Mouse (Mus musculus) lung, postnatal 0 days (tissue): ENCODE results near the gene Tbx3. TPM values are rescaled to one million over a fixed set of nuclear protein-coding genes. Genes with fewer than 3 reads are reported as not detected.

ENCODE experiments used
- ATAC-seq: fragments of 200-750 bp; cut with Nextera tagmentation; 2 replicates; pipeline ENCODE4 v1.8.0; 2017; ENCODE audit warnings: moderate library complexity
- DNase-seq: peaks from one replicate; pipeline ENCODE4 v3.0.0-alpha.2; 2016; ENCODE audit warnings: low spot score
- H3K27ac ChIP-seq: fragments of 300-500 bp; sonication (generic); 2 replicates; pipeline ENCODE4 v1.5.1; 2014; ENCODE audit warnings: antibody characterized with exemption, mild to moderate bottlenecking, low read length, mixed read lengths
- H3K27me3 ChIP-seq: fragments of 300-500 bp; sonication (generic); replicated peaks from 2 replicates; pipeline ENCODE4 v1.6.1; 2014; ENCODE audit warnings: low read length, mixed read lengths; ENCODE audit not compliant: insufficient read depth
- H3K36me3 ChIP-seq: fragments of 300-500 bp; sonication (generic); 2 replicates; pipeline ENCODE4 v1.6.1; 2014; ENCODE audit warnings: low read length, mixed read lengths; ENCODE audit not compliant: insufficient read depth
- H3K4me1 ChIP-seq: fragments of 300-500 bp; sonication (generic); 2 replicates; pipeline ENCODE4 v1.6.1; 2014; ENCODE audit warnings: antibody characterized with exemption, low read depth, low read length, mixed read lengths; ENCODE audit not compliant: insufficient read depth
- H3K4me2 ChIP-seq: fragments of 300-500 bp; sonication (generic); replicated peaks from 2 replicates; pipeline ENCODE4 v1.6.1; 2014; ENCODE audit warnings: low read depth, mild to moderate bottlenecking, low read length, moderate library complexity, mixed read lengths
- H3K4me3 ChIP-seq: fragments of 300-500 bp; sonication (generic); 2 replicates; pipeline ENCODE4 v1.5.1; 2014; ENCODE audit warnings: low read depth, low read length
- H3K9ac ChIP-seq: fragments of 300-500 bp; sonication (generic); replicated peaks from 2 replicates; pipeline ENCODE4 v1.6.1; 2014; ENCODE audit warnings: low read depth, mild to moderate bottlenecking
- H3K9me3 ChIP-seq: fragments of 300-500 bp; sonication (generic); 2 replicates; pipeline ENCODE4 v1.6.1; 2016; ENCODE audit warnings: low read length, mixed read lengths
- CTCF ChIP-seq: IDR thresholded peaks from 2 replicates; pipeline ENCODE4 v1.5.1; 2016; ENCODE audit warnings: antibody characterized with exemption, mild to moderate bottlenecking
- EP300 ChIP-seq: IDR thresholded peaks from 2 replicates; pipeline ENCODE4 v1.6.1; 2016; ENCODE audit warnings: antibody characterized with exemption, mild to moderate bottlenecking, control low read depth
- WGBS: fragments of 180-500 bp; shearing (Covaris S2); extraction: QIAGEN DNeasy Blood & Tissue Kit; methylation state at CpG from one replicate; pipeline ENCODE4 v1.1.7; 2014; 5-methylcytosine and 5-hydroxymethylcytosine counted together
- polyA plus RNA-seq: library from polyadenylated mRNA; unstranded; fragments of >200 nt; fragmentation: Nextera tagmentation; extraction: Ambion mirVana; gene quantifications from 2 replicates; pipeline ENCODE4 v1.2.1, GENCODE M21; 2015

Tbx3 gene
- polyA plus RNA-seq, 1 experiment from 2014 or later = 44.7 TPM

- H3K9me3 ChIP-seq = no peaks in the 10 kb centered on the region
- no peaks in the 10 kb centered on the region for H3K36me3 ChIP-seq
- H3K27me3 ChIP-seq = no peaks in the 10 kb centered on the region
- TF ChIP-seq EP300 (no peak), CTCF (no peak)
- H3K4me1 ChIP-seq = no peaks in the 10 kb centered on the region
- peak; percentile 28 for DNase-seq
- no peak overlapping the region for H3K9ac ChIP-seq
- H3K4me3 ChIP-seq = no peak overlapping the region
- WGBS = 65% methylated on average over 2 of the region's 2 CpGs
- no peak overlapping the region for H3K4me2 ChIP-seq
- H3K27ac ChIP-seq = no peak overlapping the region
- no peak for ATAC-seq
Measured at GRCm38 (mm10) chr5:119646965-119647364, 23.5 kb upstream of the Tbx3 start.

DNA sequence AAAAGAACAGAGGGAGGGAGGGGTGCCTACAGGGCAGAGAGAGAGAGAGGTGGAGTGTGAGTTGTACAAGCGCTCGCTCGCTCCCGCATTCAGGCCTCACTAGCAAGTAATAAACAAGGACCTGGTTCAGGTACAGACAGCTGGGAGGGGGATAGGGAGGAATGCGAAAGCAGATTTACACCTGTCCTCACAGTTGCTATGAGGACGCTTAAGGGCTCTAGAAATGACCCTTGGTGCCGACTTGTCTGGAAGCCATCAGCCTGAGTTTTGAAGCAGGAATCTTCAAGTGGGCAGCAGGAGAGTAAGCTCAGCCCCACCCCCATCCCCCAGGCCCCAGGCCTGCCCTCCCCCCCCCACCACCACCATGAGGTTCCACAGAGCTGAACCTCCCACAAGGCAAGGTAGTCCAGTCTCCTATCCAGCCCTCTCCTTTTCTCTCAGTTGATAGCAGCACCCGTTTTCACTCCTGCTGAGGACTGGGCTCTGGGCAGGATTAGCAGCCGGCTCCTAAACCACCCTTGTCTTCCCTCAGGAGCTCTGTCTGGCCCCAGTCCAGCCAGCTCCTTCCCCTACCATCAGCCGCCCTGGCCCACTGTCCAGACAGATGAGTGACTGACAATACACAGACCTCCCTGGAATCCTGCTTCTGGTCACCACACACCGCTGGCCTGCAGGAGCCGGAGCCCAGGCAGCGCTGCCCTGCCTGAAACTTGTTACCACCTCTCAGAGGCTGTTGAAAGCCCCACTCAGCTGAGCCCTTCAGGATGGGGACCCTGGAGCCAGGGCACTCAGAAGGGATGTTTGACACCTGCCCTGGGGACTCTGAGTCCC is 19.1 kb upstream of the Tbx3 start:
- H3K27ac ChIP-seq = peak overlapping the region; percentile 28
- H3K4me1 ChIP-seq = no peaks in the 10 kb centered on the region
- no peaks in the 10 kb centered on the region for H3K36me3 ChIP-seq
- peak; percentile 94 for ATAC-seq
- 25% methylated on average over 13 of the region's 13 CpGs for WGBS
- H3K9ac ChIP-seq = no peak overlapping the region
- no peak overlapping the region for H3K4me3 ChIP-seq
- no peak overlapping the region for H3K4me2 ChIP-seq
- peak; percentile 70 for DNase-seq
- TF ChIP-seq CTCF (no peak), EP300 (peak; percentile 80)
- no peaks in the 10 kb centered on the region for H3K9me3 ChIP-seq
- H3K27me3 ChIP-seq = no peaks in the 10 kb centered on the region

DNA sequence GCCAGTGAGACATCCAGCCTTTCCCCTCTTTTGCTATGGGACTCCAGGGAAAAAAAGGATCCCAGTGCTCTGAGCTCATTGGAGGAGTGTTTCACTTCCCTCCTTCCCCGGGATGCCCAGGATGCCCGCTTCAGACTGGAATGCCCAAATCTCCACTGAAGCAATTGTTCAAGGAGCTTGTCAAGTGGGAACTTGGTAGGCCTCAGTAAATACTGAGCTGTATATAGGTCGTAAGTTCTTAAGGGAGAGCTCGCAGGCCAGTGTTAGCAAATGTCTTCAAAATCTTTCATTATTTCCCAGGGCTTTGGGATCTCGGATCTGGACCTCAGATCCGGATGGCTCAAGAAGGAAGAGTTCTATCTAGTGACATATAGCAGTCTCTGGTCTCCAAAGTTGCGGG is 14.1 kb upstream of the Tbx3 start:
- DNase-seq (peak; percentile 39), ATAC-seq (peak; percentile 68)
- no peak overlapping the region for H3K9ac ChIP-seq
- H3K4me1 ChIP-seq = peaks cover 3% of the 10 kb centered on the region; the same call in 1 of the 2 replicates
- H3K36me3 ChIP-seq = no peaks in the 10 kb centered on the region
- TF ChIP-seq CTCF = no peak
- peak; percentile 70 for TF ChIP-seq EP300
- no peaks in the 10 kb centered on the region for H3K9me3 ChIP-seq
- H3K27me3 ChIP-seq = peaks cover 24% of the 10 kb centered on the region; the same call in 1 of the 2 replicates
- 36% methylated on average over 7 of the region's 7 CpGs for WGBS
- no peak overlapping the region for H3K4me3 ChIP-seq
- no peak overlapping the region for H3K27ac ChIP-seq
- H3K4me2 ChIP-seq = peak overlapping the region; percentile 22; the same call in 1 of the 2 replicates

GRCm38 (mm10) chr5:119656856-119657255 is 13.6 kb upstream of the Tbx3 start:
- Histone ChIP-seq H3K27ac (no peak overlapping the region), H3K9ac (no peak overlapping the region), H3K4me3 (no peak overlapping the region), H3K4me1 (peaks cover 3% of the 10 kb centered on the region; the same call in 1 of the 2 replicates), H3K27me3 (peaks cover 24% of the 10 kb centered on the region; the same call in 1 of the 2 replicates), H3K9me3 (no peaks in the 10 kb centered on the region), H3K4me2 (peak overlapping the region; percentile 22; the same call in 1 of the 2 replicates), H3K36me3 (no peaks in the 10 kb centered on the region)
- DNase-seq (peak; percentile 22), ATAC-seq (peak; percentile 35; the same call in 1 of the 2 replicates)
- 26% methylated on average over 19 of the region's 21 CpGs for WGBS
- TF ChIP-seq EP300 (no peak), CTCF (no peak)

- Histone ChIP-seq H3K4me2 (no peak overlapping the region), H3K9me3 (no peaks in the 10 kb centered on the region), H3K4me1 (peaks cover 3% of the 10 kb centered on the region; the same call in 1 of the 2 replicates), H3K36me3 (no peaks in the 10 kb centered on the region), H3K27me3 (peaks cover 24% of the 10 kb centered on the region; the same call in 1 of the 2 replicates), H3K4me3 (no peak overlapping the region), H3K9ac (no peak overlapping the region), H3K27ac (no peak overlapping the region)
- TF ChIP-seq EP300 (no peak), CTCF (no peak)
- WGBS = 32% methylated on average over 6 of the region's 6 CpGs
- DNase-seq (no peak), ATAC-seq (no peak)
Measured at GRCm38 (mm10) chr5:119657362-119657761, 13.1 kb upstream of the Tbx3 start.

DNA sequence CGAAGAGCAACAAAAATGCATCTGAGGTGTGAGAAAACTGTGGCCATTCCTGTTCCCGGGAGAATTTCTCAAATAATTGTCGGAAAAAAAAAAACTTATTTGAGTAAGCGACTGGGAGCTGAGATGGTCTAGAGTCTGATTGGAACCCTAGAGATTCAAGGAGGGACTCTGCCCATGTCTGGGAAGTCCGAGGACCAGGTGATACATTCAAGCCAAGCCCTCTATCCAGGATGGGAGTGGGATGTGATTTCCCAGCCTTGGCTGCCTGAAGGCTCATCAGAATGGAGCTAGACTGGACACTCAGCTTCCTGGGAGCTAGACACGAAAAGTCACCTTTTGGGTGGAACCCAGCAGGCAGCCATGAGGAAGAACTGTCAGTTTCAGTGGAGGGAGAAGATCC is 12.7 kb upstream of the Tbx3 start:
- Histone ChIP-seq H3K27me3 (peaks cover 24% of the 10 kb centered on the region; the same call in 1 of the 2 replicates), H3K4me2 (no peak overlapping the region), H3K9ac (no peak overlapping the region), H3K27ac (no peak overlapping the region), H3K36me3 (no peaks in the 10 kb centered on the region), H3K4me1 (peaks cover 3% of the 10 kb centered on the region; the same call in 1 of the 2 replicates), H3K9me3 (no peaks in the 10 kb centered on the region), H3K4me3 (no peak overlapping the region)
- ATAC-seq (no peak), DNase-seq (no peak)
- WGBS = 31% methylated on average over 6 of the region's 6 CpGs
- TF ChIP-seq EP300 (no peak), CTCF (no peak)
